Comparison of ENCODE assay signal across 11 mouse cellular contexts in the genomic region with DNA sequence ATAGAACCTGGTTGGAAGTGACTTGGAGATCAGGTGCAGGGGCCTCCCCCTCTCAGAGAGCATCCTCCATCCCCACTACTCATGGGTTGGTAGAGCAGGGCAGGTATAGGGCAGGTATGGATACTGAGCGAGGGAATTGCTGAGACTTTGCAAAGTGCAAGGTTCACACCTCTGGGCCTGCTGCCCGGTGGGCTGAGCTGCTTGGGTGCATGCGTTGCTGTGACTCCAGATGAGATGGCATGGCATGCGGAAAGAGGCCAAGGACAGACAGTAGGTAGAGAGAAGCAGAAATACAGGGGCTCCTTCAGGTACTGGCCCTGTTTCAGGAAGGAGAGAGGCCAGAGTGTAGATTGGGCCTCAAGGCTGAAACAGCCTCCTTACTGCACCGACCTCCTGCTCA.
"Had no signal": no experiment of that assay in that cellular context is flagged by ENCODE, and none has a peak within 500 bp of the region (broad histone marks: within the 10 kb centered on the region; RNA-seq: fewer than 3 reads in every experiment).

No protein-coding gene starts in this region.

- H3K27me3 ChIP-seq: limb, embryonic 13.5 days; neural tube, embryonic 15.5 days had no signal

- H3K9ac ChIP-seq: limb, embryonic 13.5 days; liver, embryonic 14.5 days; neural tube, embryonic 15.5 days had no signal

- H3K4me2 ChIP-seq: limb, embryonic 13.5 days; neural tube, embryonic 15.5 days had no signal

- H3K9me3 ChIP-seq: limb, embryonic 13.5 days; neural tube, embryonic 15.5 days had no signal

- H3K27ac ChIP-seq: limb, embryonic 13.5 days; liver, embryonic 14.5 days; neural tube, embryonic 15.5 days had no signal

- H3K36me3 ChIP-seq: limb, embryonic 13.5 days; neural tube, embryonic 15.5 days had no signal

- DNase-seq: left cerebral cortex, postnatal 4 days; lung, adult 18-20 months; midbrain, embryonic 14.5 days; right cerebral cortex, adult 18-20 months; spleen, adult 18-20 months; thymus, adult 18-20 months; thymus, postnatal 25 days had no signal

- H3K4me3 ChIP-seq: limb, embryonic 13.5 days; myocyte; neural tube, embryonic 15.5 days had no signal
